Mouse (Mus musculus) hindbrain, postnatal 0 days (tissue): ENCODE data around the gene Parva. TPM values are rescaled to one million over a fixed set of nuclear protein-coding genes. Genes with fewer than 3 reads are reported as not detected.
A peak's percentile ranks its signal among the peaks of the same experiment; 100 is the strongest.

ENCODE experiments used
- ATAC-seq: fragments of 200-750 bp; cut with Nextera tagmentation; 2 replicates; pipeline ENCODE4 v1.8.0; 2017; ENCODE audit warnings: mild to moderate bottlenecking, moderate TSS enrichment, moderate library complexity
- DNase-seq: peaks from one replicate; pipeline ENCODE4 v3.0.0-alpha.2; 2015; ENCODE audit warnings: low spot score
- H3K27ac ChIP-seq: fragments of 300-500 bp; sonication (generic); 2 replicates; pipeline ENCODE4 v1.5.1; 2014; ENCODE audit warnings: mild to moderate bottlenecking
- H3K27me3 ChIP-seq: fragments of 300-500 bp; sonication (generic); 2 replicates; pipeline ENCODE4 v1.6.1; 2014; ENCODE audit warnings: low read length, mixed read lengths; ENCODE audit not compliant: insufficient read depth
- H3K36me3 ChIP-seq: fragments of 300-500 bp; sonication (generic); 2 replicates; pipeline ENCODE4 v1.6.1; 2014; ENCODE audit warnings: low read length, mixed read lengths; ENCODE audit not compliant: insufficient read depth
- H3K4me1 ChIP-seq: fragments of 300-500 bp; sonication (generic); 2 replicates; pipeline ENCODE4 v1.6.1; 2014; ENCODE audit warnings: antibody characterized with exemption, low read length, mixed read lengths; ENCODE audit not compliant: insufficient read depth
- H3K4me2 ChIP-seq: fragments of 300-500 bp; sonication (generic); 2 replicates; pipeline ENCODE4 v1.6.1; 2014; ENCODE audit warnings: low read depth, mild to moderate bottlenecking, low read length, moderate library complexity, mixed read lengths
- H3K4me3 ChIP-seq: fragments of 300-500 bp; sonication (generic); 2 replicates; pipeline ENCODE4 v1.5.1; 2014; ENCODE audit warnings: low read length
- H3K9ac ChIP-seq: fragments of 300-500 bp; sonication (generic); replicated peaks from 2 replicates; pipeline ENCODE4 v1.6.1; 2014; ENCODE audit warnings: mild to moderate bottlenecking, low read length, moderate library complexity, mixed read lengths
- H3K9me3 ChIP-seq: fragments of 300-500 bp; sonication (generic); 2 replicates; pipeline ENCODE4 v1.6.1; 2016; ENCODE audit warnings: low read length, mixed read lengths
- CTCF ChIP-seq: IDR thresholded peaks from 2 replicates; pipeline ENCODE4 v1.5.1; 2016; ENCODE audit warnings: antibody characterized with exemption, control low read depth, low read depth
- WGBS: fragments of 180-500 bp; shearing (Covaris S2); extraction: QIAGEN DNeasy Blood & Tissue Kit; methylation state at CpG from one replicate; pipeline ENCODE4 v1.1.7; 2014; 5-methylcytosine and 5-hydroxymethylcytosine counted together
- polyA plus RNA-seq: library from polyadenylated mRNA; unstranded; fragments of >200 nt; fragmentation: Nextera tagmentation; extraction: Ambion mirVana; gene quantifications from 2 replicates; pipeline ENCODE4 v1.2.1, GENCODE M21; 2015
- total RNA-seq: library from RNA; depleted of rRNA; stranded (reverse); fragments of >200 nt; gene quantifications from 2 replicates; pipeline ENCODE4 v1.2.3, GENCODE M21; 2014

Gene Parva
- total and polyA plus RNA-seq, 2 experiments from 2014 or later, result 26.3 to 34.0 TPM

GRCm38 (mm10) chr7:112530924-112531323 is 103.6 kb downstream of the Parva start:
- DNase-seq (no peak), ATAC-seq (no peak)
- Histone ChIP-seq H3K27me3 (no peaks in the 10 kb centered on the region), H3K27ac (no peak overlapping the region), H3K36me3 (no peaks in the 10 kb centered on the region), H3K4me1 (peaks cover 6% of the 10 kb centered on the region; the same call in 1 of the 2 replicates), H3K9me3 (no peaks in the 10 kb centered on the region), H3K4me2 (no peak overlapping the region), H3K9ac (no peak overlapping the region), H3K4me3 (no peak overlapping the region)
- no peak for TF ChIP-seq CTCF
- 56% methylated on average over 5 of the region's 5 CpGs for WGBS

GRCm38 (mm10) chr7:112534148-112534547 is 106.8 kb downstream of the Parva start:
- Histone ChIP-seq H3K36me3 (no peaks in the 10 kb centered on the region), H3K9me3 (no peaks in the 10 kb centered on the region), H3K27ac (no peak overlapping the region), H3K27me3 (no peaks in the 10 kb centered on the region), H3K4me1 (peaks cover 6% of the 10 kb centered on the region; the same call in 1 of the 2 replicates), H3K9ac (no peak overlapping the region), H3K4me3 (no peak overlapping the region), H3K4me2 (no peak overlapping the region)
- 63% methylated on average over 3 of the region's 3 CpGs for WGBS
- DNase-seq (no peak), ATAC-seq (no peak)
- TF ChIP-seq CTCF, result no peak

GRCm38 (mm10) chr7:112535408-112535921 is 108.2 kb downstream of the Parva start:
- peak; percentile 85 for ATAC-seq
- Histone ChIP-seq H3K9me3 (no peaks in the 10 kb centered on the region), H3K27ac (peak overlapping the region; percentile 59), H3K9ac (peak overlapping the region; percentile 33; the same call in 1 of the 2 replicates), H3K4me2 (peak overlapping the region; percentile 11; the same call in 1 of the 2 replicates), H3K4me1 (peaks cover 6% of the 10 kb centered on the region; the same call in 1 of the 2 replicates), H3K27me3 (no peaks in the 10 kb centered on the region), H3K36me3 (no peaks in the 10 kb centered on the region), H3K4me3 (no peak overlapping the region)
- DNase-seq, result peak; percentile 75
- 8% methylated on average over 16 of the region's 16 CpGs for WGBS
- TF ChIP-seq CTCF, result no peak

- Histone ChIP-seq H3K27me3 (no peaks in the 10 kb centered on the region), H3K4me3 (no peak overlapping the region), H3K4me2 (no peak overlapping the region), H3K36me3 (no peaks in the 10 kb centered on the region), H3K9ac (no peak overlapping the region), H3K9me3 (no peaks in the 10 kb centered on the region), H3K4me1 (no peaks in the 10 kb centered on the region), H3K27ac (no peak overlapping the region)
- 87% methylated on average over 3 of the region's 3 CpGs for WGBS
- DNase-seq (no peak), ATAC-seq (no peak)
- TF ChIP-seq CTCF, result no peak
Observed at GRCm38 (mm10) chr7:112549136-112549535, 121.8 kb downstream of the Parva start.

- Histone ChIP-seq H3K9me3 (no peaks in the 10 kb centered on the region), H3K36me3 (no peaks in the 10 kb centered on the region), H3K9ac (no peak overlapping the region), H3K4me3 (no peak overlapping the region), H3K4me1 (no peaks in the 10 kb centered on the region), H3K4me2 (no peak overlapping the region), H3K27ac (no peak overlapping the region), H3K27me3 (no peaks in the 10 kb centered on the region)
- ATAC-seq (no peak), DNase-seq (no peak)
- TF ChIP-seq CTCF, result no peak
- 91% methylated on average over 3 of the region's 3 CpGs for WGBS
Observed at GRCm38 (mm10) chr7:112561504-112561903, 134.2 kb downstream of the Parva start.

- DNase-seq, result no peak
- H3K27ac ChIP-seq, result no peak overlapping the region
- H3K9ac ChIP-seq, result no peak overlapping the region
- H3K27me3 ChIP-seq, result no peaks in the 10 kb centered on the region
- no peak overlapping the region for H3K4me2 ChIP-seq
- H3K4me3 ChIP-seq, result no peak overlapping the region
- no peaks in the 10 kb centered on the region for H3K4me1 ChIP-seq
- 96% methylated on average over 4 of the region's 4 CpGs for WGBS
- no peaks in the 10 kb centered on the region for H3K36me3 ChIP-seq
- no peaks in the 10 kb centered on the region for H3K9me3 ChIP-seq
- ATAC-seq, result no peak
- no peak for TF ChIP-seq CTCF
Observed at GRCm38 (mm10) chr7:112567004-112567403, 139.7 kb downstream of the Parva start.

GRCm38 (mm10) chr7:112568961-112569360 is 141.7 kb downstream of the Parva start:
- Histone ChIP-seq H3K4me2 (no peak overlapping the region), H3K4me1 (no peaks in the 10 kb centered on the region), H3K9me3 (no peaks in the 10 kb centered on the region), H3K36me3 (no peaks in the 10 kb centered on the region), H3K4me3 (no peak overlapping the region), H3K27ac (no peak overlapping the region), H3K9ac (no peak overlapping the region), H3K27me3 (no peaks in the 10 kb centered on the region)
- DNase-seq (no peak), ATAC-seq (no peak)
- TF ChIP-seq CTCF, result no peak
- 33% methylated on average over 5 of the region's 5 CpGs for WGBS
